Mouse (Mus musculus) kidney, adult 2 months (tissue): ENCODE results near the gene Nt5c1b. TPM values are rescaled to one million over a fixed set of nuclear protein-coding genes. Genes with fewer than 3 reads are reported as not detected.

Source experiments
- DNase-seq: peaks from one replicate; pipeline ENCODE4 v3.0.0; 2021
- H3K27ac ChIP-seq: fragments of 200-500 bp; 2 replicates; pipeline ENCODE4 v1.5.1; 2012; ENCODE audit warnings: low read depth, low read length, control low read depth, inconsistent platforms; ENCODE audit not compliant: insufficient read depth
- H3K27me3 ChIP-seq: fragments of 200-500 bp; replicated peaks from 2 replicates; pipeline ENCODE4 v1.6.1; 2012; ENCODE audit warnings: mild to moderate bottlenecking, moderate library complexity, low read length, inconsistent platforms; ENCODE audit not compliant: control insufficient read depth, insufficient read depth
- H3K36me3 ChIP-seq: fragments of 200-500 bp; 2 replicates; pipeline ENCODE4 v1.6.1; 2012; ENCODE audit warnings: mild to moderate bottlenecking, moderate library complexity, low read length, inconsistent platforms; ENCODE audit not compliant: control insufficient read depth, insufficient read depth
- H3K4me1 ChIP-seq: fragments of 200-500 bp; 2 replicates; pipeline ENCODE4 v1.6.1; 2011; ENCODE audit warnings: low read length; ENCODE audit not compliant: control insufficient read depth, insufficient read depth
- H3K4me3 ChIP-seq: fragments of 200-500 bp; 2 replicates; pipeline ENCODE4 v1.5.1; 2011; ENCODE audit warnings: mild to moderate bottlenecking, low read depth, low read length, control low read depth; ENCODE audit not compliant: insufficient read depth
- CTCF ChIP-seq: fragments of 200-500 bp; conservative IDR thresholded peaks from 2 replicates; pipeline ENCODE4 v1.5.1; 2011; ENCODE audit warnings: low read depth, mild to moderate bottlenecking, control low read depth, low read length, moderate library complexity, mixed read lengths; ENCODE audit not compliant: insufficient read depth, insufficient read length
- POLR2A ChIP-seq: fragments of 200-500 bp; IDR thresholded peaks from one replicate; pipeline ENCODE4 v1.6.1; 2011; ENCODE audit warnings: low read depth, low read length, control low read depth
- WGBS: fragments of 180-500 bp; shearing (Covaris S2); methylation state at CpG from one replicate; pipeline ENCODE4 v1.1.7; 2018; 5-methylcytosine and 5-hydroxymethylcytosine counted together
- polyA plus RNA-seq: library from polyadenylated mRNA; depleted of rRNA; stranded (reverse); fragments of >200 nt; gene quantifications from 2 replicates; pipeline ENCODE4 v1.2.3, GENCODE M21; 2012; rRNA removed

The Nt5c1b gene
- polyA plus RNA-seq, 1 experiment: 0.09 TPM

DNA sequence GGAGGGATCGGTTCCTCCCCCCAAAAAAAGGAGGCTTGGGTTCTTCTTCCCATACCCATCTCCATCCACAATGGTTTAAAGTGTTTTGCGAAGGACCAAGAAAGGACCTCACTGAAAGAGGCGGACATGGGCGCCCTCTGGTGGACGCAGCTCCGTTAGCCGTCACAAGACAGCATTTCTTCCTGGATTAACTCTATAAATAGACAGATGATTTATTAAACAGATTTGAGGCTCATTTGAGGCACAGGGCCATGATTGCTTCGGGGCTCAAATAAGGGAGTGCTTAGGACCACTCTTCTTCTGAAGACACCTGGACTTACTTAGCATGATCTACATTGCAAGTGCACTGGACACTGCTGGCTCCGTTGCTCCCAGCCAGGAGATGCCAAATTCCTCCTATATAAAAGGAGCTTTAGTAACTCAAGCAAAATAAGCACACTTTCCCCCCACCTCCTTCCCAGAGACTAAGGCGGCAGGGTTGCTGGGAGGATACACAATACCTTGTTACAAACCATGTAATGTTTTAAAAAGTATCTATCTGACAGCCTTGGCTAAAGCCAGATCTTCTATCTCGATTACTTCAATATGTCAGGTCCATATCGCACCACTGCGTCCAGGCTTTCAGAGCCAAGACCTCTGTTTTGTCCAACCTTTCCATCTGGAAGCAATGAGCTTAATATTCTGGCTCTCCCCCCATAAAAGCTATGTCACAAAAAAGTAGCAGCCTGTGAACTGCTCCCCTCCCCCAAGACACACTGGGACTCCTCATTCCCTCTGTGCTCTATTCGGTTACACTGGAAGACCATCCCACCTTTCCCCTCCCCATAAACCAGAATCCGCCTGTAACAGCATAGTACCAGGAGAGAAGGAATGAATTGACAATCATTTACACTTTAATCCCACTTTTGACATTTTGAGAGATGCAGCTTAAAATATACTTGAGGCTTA lies 68.6 kb downstream of the Nt5c1b start:
- DNase-seq: peak; percentile 75
- H3K27ac ChIP-seq: no peak overlapping the region
- no peaks in the 10 kb centered on the region for H3K36me3 ChIP-seq
- H3K4me3 ChIP-seq: no peak overlapping the region
- H3K27me3 ChIP-seq: no peaks in the 10 kb centered on the region
- 22% methylated on average over 15 of the region's 15 CpGs for WGBS
- H3K4me1 ChIP-seq: no peaks in the 10 kb centered on the region
- TF ChIP-seq POLR2A (no peak), CTCF (peak; percentile 89)

Other genes starting within 250 kb of the Nt5c1b start
- gene Rdh14, start 20.8 kb downstream of the Nt5c1b start, polyA plus RNA-seq: 22.8 and 23.7 TPM in 2 replicates